Mouse (Mus musculus): Measurements from ENCODE around the gene Gm20388.

- no peak for TF ChIP-seq POLR2A (IDR thresholded peaks at IDR 0.05; ENCODE audit: extremely low read depth, insufficient read depth, low read length)
- no peak for TF ChIP-seq CTCF (IDR thresholded peaks at IDR 0.05; ENCODE audit: extremely low read depth, insufficient read depth, low read length)
These were observed 2057.9 kb downstream of the Gm20388 start for GRCm38 (mm10) chr8:121968542-121968941.

Measured in cortical plate, adult 2 months (tissue).